Mouse (Mus musculus) CH12.LX (cell line): ENCODE data around the gene Ly6f. TPM values are rescaled to one million over a fixed set of nuclear protein-coding genes. Genes with fewer than 3 reads are reported as not detected.

Experiments used
- DNase-seq: peaks from one replicate; pipeline ENCODE4 v3.0.0-alpha.2; 2013; ENCODE audit errors: extremely low read depth
- H3K27ac ChIP-seq: 2 replicates; pipeline ENCODE4 v1.5.1; 2012; ENCODE audit warnings: low read depth, mild to moderate bottlenecking, control low read depth, moderate library complexity; ENCODE audit not compliant: insufficient read depth
- H3K27me3 ChIP-seq: replicated peaks from 2 replicates; pipeline ENCODE3; 2012; ENCODE audit warnings: inconsistent platforms
- H3K36me3 ChIP-seq, 2 experiments: replicated peaks in 1 of 2; 2 replicates each; pipeline versions ENCODE3 to v1.6.1; 2012; ENCODE audit warnings: inconsistent platforms in 1 of 2, low read length in 1 of 2, mild to moderate bottlenecking in 1 of 2, mixed read lengths in 1 of 2, moderate library complexity in 1 of 2; ENCODE audit not compliant: control insufficient read depth in 1 of 2, insufficient read depth in 1 of 2
- H3K4me1 ChIP-seq, 2 experiments: 2 replicates each; pipeline ENCODE4 v1.6.1; 2012; ENCODE audit warnings: inconsistent platforms in 1 of 2, moderate library complexity in 1 of 2; ENCODE audit not compliant: insufficient read depth in 2 of 2, control insufficient read depth in 1 of 2
- H3K4me2 ChIP-seq: 2 replicates; pipeline ENCODE4 v1.6.1; 2012; ENCODE audit warnings: low read depth, mild to moderate bottlenecking, control low read depth; ENCODE audit not compliant: poor library complexity, insufficient read depth, severe bottlenecking
- H3K4me3 ChIP-seq, 3 experiments: fragments of 150-350 bp in 1 of 3; sonication (generic) in 1 of 3; replicated peaks in 1 of 3; 2 replicates each; pipeline versions ENCODE3 to v1.5.1; 2011 to 2012; ENCODE audit warnings: low read depth in 2 of 3, low read length in 2 of 3, mild to moderate bottlenecking in 2 of 3, moderate library complexity in 2 of 3, control low read depth in 1 of 3, improper control_type of control experiment in 1 of 3, inconsistent platforms in 1 of 3, mixed read lengths in 1 of 3; ENCODE audit not compliant: poor library complexity in 1 of 3
- H3K79me2 ChIP-seq: replicated peaks from 2 replicates; pipeline ENCODE4 v1.6.1; 2012; ENCODE audit warnings: mild to moderate bottlenecking, moderate library complexity; ENCODE audit not compliant: control insufficient read depth, poor library complexity, insufficient read depth, severe bottlenecking; ENCODE audit errors: extremely low read depth
- H3K9ac ChIP-seq: 2 replicates; pipeline ENCODE4 v1.6.1; 2012; ENCODE audit warnings: low read depth, mild to moderate bottlenecking, control low read depth, moderate library complexity; ENCODE audit not compliant: insufficient read depth
- H3K9me3 ChIP-seq: replicated peaks from 2 replicates; pipeline ENCODE3; 2012; ENCODE audit warnings: low read length, inconsistent platforms, mixed read lengths
- CHD2 ChIP-seq: IDR thresholded peaks from 2 replicates; pipeline ENCODE4 v1.6.1; 2011; ENCODE audit warnings: low read length, improper control_type of control experiment
- CTCF ChIP-seq, 2 experiments: IDR thresholded peaks in 1 of 2; conservative IDR thresholded peaks in 1 of 2; 2 replicates each; pipeline ENCODE4 v1.5.1; 2011 to 2012; ENCODE audit warnings: low read depth in 2 of 2, low read length in 2 of 2, improper control_type of control experiment in 1 of 2, inconsistent platforms in 1 of 2, mild to moderate bottlenecking in 1 of 2, moderate library complexity in 1 of 2
- E2F4 ChIP-seq: IDR thresholded peaks from 2 replicates; pipeline ENCODE4 v1.6.1; 2011; ENCODE audit warnings: low read depth, low read length, improper control_type of control experiment; ENCODE audit not compliant: insufficient replicate concordance
- ELF1 ChIP-seq: IDR thresholded peaks from 2 replicates; pipeline ENCODE4 v1.6.1; 2014; ENCODE audit warnings: low read depth, mild to moderate bottlenecking, inconsistent platforms, low read length, improper control_type of control experiment
- EP300 ChIP-seq: IDR thresholded peaks from 2 replicates; pipeline ENCODE4 v1.6.1; 2011; ENCODE audit warnings: low read length, improper control_type of control experiment
- ETS1 ChIP-seq: conservative IDR thresholded peaks from 2 replicates; pipeline ENCODE4 v1.6.1; 2012; ENCODE audit warnings: low read depth, mild to moderate bottlenecking, inconsistent platforms, low read length, improper control_type of control experiment, moderate library complexity
- GABPA ChIP-seq: IDR thresholded peaks from 2 replicates; pipeline ENCODE4 v1.6.1; 2012; ENCODE audit warnings: low read depth, low read length, improper control_type of control experiment, inconsistent platforms; ENCODE audit not compliant: insufficient replicate concordance
- IRF4 ChIP-seq: IDR thresholded peaks from 2 replicates; pipeline ENCODE4 v1.6.1; 2014; ENCODE audit warnings: low read depth, mild to moderate bottlenecking, inconsistent platforms, low read length, improper control_type of control experiment
- JUN ChIP-seq: IDR thresholded peaks from 2 replicates; pipeline ENCODE4 v1.6.1; 2011; ENCODE audit warnings: low read depth, mild to moderate bottlenecking, low read length, improper control_type of control experiment, moderate library complexity; ENCODE audit not compliant: insufficient read depth
- KAT2A ChIP-seq: IDR thresholded peaks from 2 replicates; pipeline ENCODE4 v1.6.1; 2012; ENCODE audit warnings: low read length, improper control_type of control experiment, inconsistent platforms; ENCODE audit not compliant: insufficient replicate concordance
- MAZ ChIP-seq: IDR thresholded peaks from 2 replicates; pipeline ENCODE4 v1.6.1; 2012; ENCODE audit warnings: low read depth, mild to moderate bottlenecking, inconsistent platforms, low read length, improper control_type of control experiment, moderate library complexity
- MEF2A ChIP-seq: IDR thresholded peaks from 2 replicates; pipeline ENCODE4 v1.6.1; 2014; ENCODE audit warnings: low read depth, mild to moderate bottlenecking, inconsistent platforms, low read length, improper control_type of control experiment, borderline replicate concordance
- MYC ChIP-seq: IDR thresholded peaks from 2 replicates; pipeline ENCODE4 v1.6.1; 2011; ENCODE audit warnings: low read depth, mild to moderate bottlenecking, improper control_type of control experiment, low read length
- NELFE ChIP-seq: IDR thresholded peaks from 2 replicates; pipeline ENCODE4 v1.6.1; 2011; ENCODE audit warnings: low read depth, low read length, improper control_type of control experiment
- POLR2A ChIP-seq: IDR thresholded peaks from 2 replicates; pipeline ENCODE4 v1.6.1; 2011; ENCODE audit warnings: low read depth, mild to moderate bottlenecking, improper control_type of control experiment, low read length
- POLR2AphosphoS2 ChIP-seq: IDR thresholded peaks from 2 replicates; pipeline ENCODE4 v1.6.1; 2011; ENCODE audit warnings: low read depth, low read length, improper control_type of control experiment
- RAD21 ChIP-seq: IDR thresholded peaks from 2 replicates; pipeline ENCODE4 v1.6.1; 2011; ENCODE audit warnings: low read depth, mild to moderate bottlenecking, low read length, improper control_type of control experiment, moderate library complexity
- SIN3A ChIP-seq: IDR thresholded peaks from 2 replicates; pipeline ENCODE4 v1.6.1; 2012; ENCODE audit warnings: low read length, improper control_type of control experiment, inconsistent platforms
- SMC3 ChIP-seq: IDR thresholded peaks from 2 replicates; pipeline ENCODE4 v1.6.1; 2011; ENCODE audit warnings: low read depth, low read length, improper control_type of control experiment
- TBP ChIP-seq: conservative IDR thresholded peaks from 2 replicates; pipeline ENCODE4 v1.6.1; 2011; ENCODE audit warnings: low read depth, low read length, improper control_type of control experiment
- UBTF ChIP-seq: IDR thresholded peaks from 2 replicates; pipeline ENCODE4 v1.6.1; 2012; ENCODE audit warnings: low read depth, mild to moderate bottlenecking, inconsistent platforms, low read length, improper control_type of control experiment, moderate library complexity
- USF2 ChIP-seq: conservative IDR thresholded peaks from 2 replicates; pipeline ENCODE4 v1.6.1; 2011; ENCODE audit warnings: low read depth, low read length, improper control_type of control experiment
- ZC3H11A ChIP-seq: IDR thresholded peaks from 2 replicates; pipeline ENCODE4 v1.6.1; 2012; ENCODE audit warnings: low read depth, mild to moderate bottlenecking, inconsistent platforms, low read length, improper control_type of control experiment
- ZKSCAN1 ChIP-seq: IDR thresholded peaks from 2 replicates; pipeline ENCODE4 v1.6.1; 2012; ENCODE audit warnings: low read depth, inconsistent platforms, low read length, improper control_type of control experiment, borderline replicate concordance
- ZNF384 ChIP-seq: IDR thresholded peaks from 2 replicates; pipeline ENCODE4 v1.6.1; 2012; ENCODE audit warnings: low read depth, low read length, improper control_type of control experiment, inconsistent platforms
- dilution Hi-C: fragments of 300-500 bp; cut with MboI; formaldehyde crosslinking; loops from 2 replicates; pipeline ENCODE4 v1.14.3; 2020; ENCODE audit warnings: low sequenced_read_pairs; ENCODE audit not compliant: extremely low pct_unique_long_range_greater_than_20kb, extremely low pct_ligation_motif_present
- in situ Hi-C: fragments of 300-500 bp; cut with MboI; formaldehyde crosslinking; loops from 3 replicates; pipeline ENCODE4 v1.14.3; 2019; ENCODE audit warnings: low sequenced_read_pairs, low pct_ligation_motif_present, low pct_unique_long_range_greater_than_20kb, mixed read lengths
- polyA plus RNA-seq: library from polyadenylated mRNA; unstranded; fragments of >175 nt; gene quantifications from 2 replicates; pipeline ENCODE4 v1.2.1, GENCODE M21; 2012; ENCODE audit warnings: low read depth; ENCODE audit not compliant: insufficient read length
- total RNA-seq, 2 experiments: library from RNA; depleted of rRNA; stranded (reverse); fragments of 300-350 nt in 1 of 2; fragments of >200 nt in 1 of 2; gene quantifications; 2 replicates each; pipeline ENCODE4 v1.2.3; 2012 to 2014

Ly6f gene
- total RNA-seq (2012; rRNA removed), result not detected in 2 replicates
- not detected in 2 replicates for total RNA-seq (2014; rRNA removed)
- polyA plus RNA-seq, result not detected in 2 replicates

DNA sequence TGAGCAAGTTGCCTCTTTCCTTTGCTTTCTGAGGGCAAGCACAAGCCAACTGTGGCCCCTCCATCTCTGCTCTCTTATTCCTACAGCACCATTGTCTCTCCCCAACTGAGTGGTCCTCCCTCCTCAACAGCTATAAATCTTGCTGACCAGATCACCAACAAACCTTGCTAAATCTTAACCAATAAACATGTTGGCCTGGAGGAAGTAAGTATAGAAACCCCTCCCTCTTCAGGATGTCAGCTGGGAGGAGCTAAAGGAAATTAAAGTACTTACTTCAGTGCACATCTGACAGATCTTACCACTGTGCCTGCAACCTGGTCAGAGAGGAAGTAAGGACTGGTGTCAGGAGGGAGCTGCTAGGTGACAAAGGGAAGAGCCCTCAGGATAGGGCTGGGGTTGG, at the start of gene Ly6f:
Ly6f (plus strand) TSS at position 301 of the 400 bp plus-strand sequence.
- H3K9ac ChIP-seq, result no peak within 1 kb of the TSS
- no peak within 1 kb of the TSS for H3K4me2 ChIP-seq
- H3K36me3 ChIP-seq, result no peaks in the 10 kb centered on the region
- H3K4me1 ChIP-seq, result peaks cover 0 to 4% of the 10 kb centered on the region in 2 experiments; a peak in 1 of 4 replicates
- no peaks in the 10 kb centered on the region for H3K79me2 ChIP-seq
- in situ Hi-C loops, result no loop called here
- H3K27me3 ChIP-seq, result peaks cover 9% of the 10 kb centered on the region
- no peak within 1 kb of the TSS for H3K27ac ChIP-seq
- DNase-seq, result no peak
- no peak for TF ChIP-seq SMC3
- no peak for TF ChIP-seq ELF1
- TF ChIP-seq POLR2A, result no peak
- TF ChIP-seq ETS1, result no peak
- no peak for TF ChIP-seq SIN3A
- TF ChIP-seq MEF2A, result no peak
- TF ChIP-seq, all 38 proteins: peak for 0
- dilution Hi-C loops, result no loop called here
- H3K4me3 ChIP-seq, result no peak within 1 kb of the TSS
- H3K9me3 ChIP-seq, result no peaks in the 10 kb centered on the region

DNA sequence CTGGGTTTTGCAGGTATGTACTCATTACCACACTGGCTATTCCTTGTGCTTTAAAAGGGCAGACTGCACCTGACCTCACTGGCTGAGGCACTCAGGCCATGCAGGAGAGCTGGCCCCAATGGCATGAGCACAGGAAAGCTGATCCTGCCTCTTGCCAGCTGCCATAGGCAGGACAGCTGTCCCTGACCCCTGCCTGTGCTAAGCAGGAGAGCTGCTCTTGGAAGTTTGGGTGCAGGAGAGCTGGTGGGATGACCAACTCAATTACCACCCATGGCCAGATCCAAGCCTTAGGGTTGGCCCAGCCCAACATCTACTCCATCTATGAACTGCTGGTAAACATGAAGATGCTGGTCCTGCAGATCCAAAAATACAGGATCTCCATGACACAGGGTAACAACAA, 46.3 kb upstream of the Ly6f start:
- Histone ChIP-seq H3K4me2 (no peak overlapping the region), H3K4me3 (no peak overlapping the region), H3K79me2 (no peaks in the 10 kb centered on the region), H3K4me1 (no peaks in the 10 kb centered on the region), H3K9ac (no peak overlapping the region), H3K27me3 (peaks cover 70% of the 10 kb centered on the region), H3K36me3 (no peaks in the 10 kb centered on the region), H3K27ac (no peak overlapping the region), H3K9me3 (peaks cover 3% of the 10 kb centered on the region)
- in situ Hi-C loops (no loop called here), dilution Hi-C loops (no loop called here)
- no peak for DNase-seq
- TF ChIP-seq MAZ (no peak), RAD21 (no peak), GABPA (no peak), TBP (no peak)

DNA sequence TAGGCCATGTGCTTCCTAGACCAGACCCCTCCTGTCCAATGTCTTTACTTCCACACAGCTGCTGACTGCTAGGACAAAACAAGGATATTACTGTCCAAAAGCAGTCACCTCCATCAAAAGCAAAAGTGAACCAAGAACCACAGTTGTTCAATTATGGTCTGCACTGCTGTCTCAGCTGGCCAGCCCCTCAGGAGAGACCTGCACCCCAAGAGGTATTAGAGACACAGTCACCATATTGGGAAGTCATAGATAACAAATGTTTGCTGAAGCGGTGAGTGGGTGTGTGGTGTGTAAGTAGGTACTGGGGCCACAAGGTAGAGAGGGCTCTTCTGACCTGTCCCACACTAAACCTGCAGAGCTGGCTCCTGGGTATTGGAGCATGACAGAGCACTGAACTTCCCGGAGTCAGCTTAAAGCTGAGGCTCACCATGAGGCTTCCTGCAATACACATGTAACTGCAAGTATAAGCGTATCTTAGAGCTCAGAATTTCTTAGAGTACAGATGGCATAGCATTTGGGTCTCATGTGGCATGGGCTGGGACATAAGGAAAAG, 30.4 kb upstream of the Ly6f start:
- Histone ChIP-seq H3K9ac (no peak overlapping the region), H3K4me3 (no peak overlapping the region), H3K36me3 (no peaks in the 10 kb centered on the region), H3K4me1 (no peaks in the 10 kb centered on the region), H3K4me2 (no peak overlapping the region), H3K79me2 (no peaks in the 10 kb centered on the region), H3K9me3 (no peaks in the 10 kb centered on the region), H3K27me3 (peaks cover 16% of the 10 kb centered on the region), H3K27ac (no peak overlapping the region)
- TF ChIP-seq MYC (no peak), MAZ (no peak), CHD2 (no peak), JUN (no peak), ZC3H11A (no peak), RAD21 (no peak), NELFE (no peak), KAT2A (no peak), UBTF (no peak), MEF2A (no peak), USF2 (no peak), EP300 (no peak), ZNF384 (no peak), IRF4 (no peak), ZKSCAN1 (no peak), E2F4 (no peak), POLR2AphosphoS2 (no peak), CTCF (conservative IDR thresholded peaks at IDR 0.05 in 1 of 2, IDR thresholded peaks at IDR 0.05 in 1 of 2; ENCODE audit: low read depth in 2 of 2, low read length in 2 of 2) (no peak)
- dilution Hi-C loops (no loop called here), in situ Hi-C loops (no loop called here)
- no peak for DNase-seq
